Mouse (Mus musculus): ENCODE measurements around the gene Clca4b. TPM values are rescaled to one million over a fixed set of nuclear protein-coding genes. Genes with fewer than 3 reads are reported as not detected.
"Not testable (repeated sequence)": the region's sequence is repeated elsewhere in the genome, so short reads cannot be mapped to it uniquely, and the experiment has no call there.

Gene Clca4b
- polyA plus RNA-seq, 1 experiment from 2014 or later, result not detected

- H3K4me2 ChIP-seq (replicated peaks), result no peak overlapping the region
- no peak overlapping the region for H3K27ac ChIP-seq
- no peak for ATAC-seq (ENCODE audit: low FRiP score, low read depth)
- H3K27me3 ChIP-seq, result no peaks in the 10 kb centered on the region
- no peaks in the 10 kb centered on the region for H3K4me1 ChIP-seq
- no peak overlapping the region for H3K4me3 ChIP-seq
- no peaks in the 10 kb centered on the region for H3K36me3 ChIP-seq
- H3K9me3 ChIP-seq, result no peaks in the 10 kb centered on the region
- 89% methylated on average over 2 of the region's 2 CpGs for WGBS
- H3K9ac ChIP-seq, result no peak overlapping the region
Observed at GRCm38 (mm10) chr3:144897042-144897678, 35.2 kb downstream of the Clca4b start.

- H3K4me1 ChIP-seq, result no peaks in the 10 kb centered on the region
- H3K4me3 ChIP-seq, result no peak overlapping the region
- H3K9me3 ChIP-seq, result no peaks in the 10 kb centered on the region
- WGBS, result 55% methylated on average over 2 of the region's 2 CpGs
- ATAC-seq (ENCODE audit: low FRiP score, low read depth), result no peak
- no peaks in the 10 kb centered on the region for H3K27me3 ChIP-seq
- no peaks in the 10 kb centered on the region for H3K36me3 ChIP-seq
- H3K27ac ChIP-seq, result no peak overlapping the region
- no peak overlapping the region for H3K9ac ChIP-seq
- no peak overlapping the region for H3K4me2 ChIP-seq (replicated peaks)
Observed at GRCm38 (mm10) chr3:144890246-144890758, 42.0 kb downstream of the Clca4b start.

GRCm38 (mm10) chr3:144886957-144887356 is 45.4 kb downstream of the Clca4b start:
- Histone ChIP-seq H3K9me3 (no peaks in the 10 kb centered on the region), H3K4me2 (replicated peaks) (no peak overlapping the region), H3K9ac (no peak overlapping the region), H3K4me3 (no peak overlapping the region), H3K27me3 (no peaks in the 10 kb centered on the region), H3K36me3 (no peaks in the 10 kb centered on the region), H3K27ac (no peak overlapping the region), H3K4me1 (no peaks in the 10 kb centered on the region)
- ATAC-seq (ENCODE audit: low FRiP score, low read depth), result no peak

- H3K9me3 ChIP-seq; H3K27me3 ChIP-seq; H3K4me3 ChIP-seq; H3K27ac ChIP-seq; H3K36me3 ChIP-seq; H3K9ac ChIP-seq; H3K4me2 ChIP-seq (replicated peaks); H3K4me1 ChIP-seq; ATAC-seq (ENCODE audit: low FRiP score, low read depth): not testable (repeated sequence)
- WGBS, result 77% methylated on average over 4 of the region's 4 CpGs
Observed at GRCm38 (mm10) chr3:144872012-144872411, 60.3 kb downstream of the Clca4b start.

Other genes with a start within 250 kb of the Clca4b start
- gene Sh3glb1, start 212.2 kb downstream of the Clca4b start, polyA plus RNA-seq (2015; fragmentation: Nextera tagmentation; extraction: Ambion mirVana), result 116 and 126 TPM in 2 replicates
- 0.42 and 0.77 TPM in 2 replicates for gene Clca3a1, start 171.6 kb downstream of the Clca4b start, polyA plus RNA-seq (2015; fragmentation: Nextera tagmentation; extraction: Ambion mirVana)
- gene Clca3a2, start 113.0 kb downstream of the Clca4b start, polyA plus RNA-seq (2015; fragmentation: Nextera tagmentation; extraction: Ambion mirVana), result 0.32 TPM in 1 of 2 replicates, not detected in the other
- not detected in 2 replicates for gene Clca3b, start 83.2 kb downstream of the Clca4b start, polyA plus RNA-seq (2015; fragmentation: Nextera tagmentation; extraction: Ambion mirVana)
- gene Clca4a, start 42.5 kb upstream of the Clca4b start, polyA plus RNA-seq (2015; fragmentation: Nextera tagmentation; extraction: Ambion mirVana), result 0.06 TPM in 1 of 2 replicates, not detected in the other
- 0.08 TPM in 1 of 2 replicates, not detected in the other for gene Clca1, start 100.2 kb upstream of the Clca4b start, polyA plus RNA-seq (2015; fragmentation: Nextera tagmentation; extraction: Ambion mirVana)
- gene Clca2, start 166.9 kb upstream of the Clca4b start, polyA plus RNA-seq (2015; fragmentation: Nextera tagmentation; extraction: Ambion mirVana), result 0.53 and 0.56 TPM in 2 replicates
- 17.8 and 19.2 TPM in 2 replicates for gene Odf2l, start 186.1 kb upstream of the Clca4b start, polyA plus RNA-seq (2015; fragmentation: Nextera tagmentation; extraction: Ambion mirVana)

Data from limb, embryonic 13.5 days (tissue).